Mouse (Mus musculus) kidney, embryonic 14.5 days (tissue): Measurements from ENCODE around the gene Dnah7a. TPM values are rescaled to one million over a fixed set of nuclear protein-coding genes. Genes with fewer than 3 reads are reported as not detected.
"Not testable (repeated sequence)": the region's sequence is repeated elsewhere in the genome, so short reads cannot be mapped to it uniquely, and the experiment has no call there.

Experiments used
- ATAC-seq: fragments of 200-750 bp; cut with Nextera tagmentation; 2 replicates; pipeline ENCODE4 v1.8.0; 2017; ENCODE audit warnings: moderate number of reproducible peaks, mild to moderate bottlenecking, moderate TSS enrichment, moderate library complexity; ENCODE audit not compliant: low FRiP score, low TSS enrichment
- H3K27ac ChIP-seq: fragments of 300-500 bp; sonication (generic); 2 replicates; pipeline ENCODE4 v1.5.1; 2014; ENCODE audit warnings: low read depth, mild to moderate bottlenecking, low read length, moderate library complexity, mixed read lengths
- H3K27me3 ChIP-seq: fragments of 300-500 bp; sonication (generic); 2 replicates; pipeline ENCODE4 v1.6.1; 2014; ENCODE audit warnings: mild to moderate bottlenecking, low read length; ENCODE audit not compliant: control insufficient read depth, insufficient read depth
- H3K36me3 ChIP-seq: fragments of 300-500 bp; sonication (generic); 2 replicates; pipeline ENCODE4 v1.6.1; 2014; ENCODE audit warnings: low read length, mixed read lengths; ENCODE audit not compliant: control insufficient read depth, insufficient read depth
- H3K4me1 ChIP-seq: fragments of 300-500 bp; sonication (generic); 2 replicates; pipeline ENCODE4 v1.6.1; 2014; ENCODE audit warnings: low read length, mixed read lengths; ENCODE audit not compliant: control insufficient read depth, insufficient read depth
- H3K4me2 ChIP-seq: fragments of 300-500 bp; sonication (generic); replicated peaks from 2 replicates; pipeline ENCODE4 v1.6.1; 2014; ENCODE audit warnings: low read depth, mild to moderate bottlenecking, low read length
- H3K4me3 ChIP-seq: fragments of 300-500 bp; sonication (generic); 2 replicates; pipeline ENCODE4 v1.5.1; 2014; ENCODE audit warnings: mild to moderate bottlenecking, low read length
- H3K9ac ChIP-seq: fragments of 300-500 bp; sonication (generic); 2 replicates; pipeline ENCODE4 v1.6.1; 2014; ENCODE audit warnings: low read depth, mild to moderate bottlenecking, low read length, moderate library complexity
- H3K9me3 ChIP-seq: fragments of 300-500 bp; sonication (generic); 2 replicates; pipeline ENCODE4 v1.6.1; 2016; ENCODE audit warnings: low read length; ENCODE audit not compliant: control insufficient read depth
- WGBS: fragments of 180-500 bp; shearing (Covaris S2); extraction: QIAGEN DNeasy Blood & Tissue Kit; methylation state at CpG from one replicate; pipeline ENCODE4 v1.1.7; 2014; 5-methylcytosine and 5-hydroxymethylcytosine counted together
- polyA plus RNA-seq: library from polyadenylated mRNA; unstranded; fragments of >200 nt; fragmentation: Nextera tagmentation; extraction: Ambion mirVana; gene quantifications from 2 replicates; pipeline ENCODE4 v1.2.1, GENCODE M21; 2014

The Dnah7a gene
- polyA plus RNA-seq, 1 experiment from 2014 or later: 1.9 TPM

DNA sequence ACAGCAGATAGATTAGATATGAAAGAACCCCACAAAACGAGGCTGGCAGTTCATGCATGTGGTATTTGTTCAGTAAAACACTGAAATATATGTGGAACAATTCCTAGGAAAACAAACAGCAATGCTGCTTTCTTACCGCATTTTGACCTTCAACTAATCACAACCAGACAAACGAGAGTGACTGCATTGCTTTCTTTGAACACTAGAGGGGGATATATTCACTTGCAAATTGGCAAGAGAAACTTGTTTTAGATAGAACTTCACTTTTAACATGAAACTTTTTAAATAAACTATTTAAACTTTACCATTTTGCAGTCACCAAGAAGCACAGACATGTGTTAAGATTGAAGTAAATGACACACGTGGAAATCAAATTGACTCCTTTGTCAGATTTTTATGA lies 8.9 kb upstream of the Dnah7a start:
- ATAC-seq: no peak
- H3K4me3 ChIP-seq: no peak overlapping the region
- no peaks in the 10 kb centered on the region for H3K4me1 ChIP-seq
- no peaks in the 10 kb centered on the region for H3K27me3 ChIP-seq
- H3K36me3 ChIP-seq: no peaks in the 10 kb centered on the region
- H3K4me2 ChIP-seq: no peak overlapping the region
- no peak overlapping the region for H3K9ac ChIP-seq
- H3K9me3 ChIP-seq: no peaks in the 10 kb centered on the region
- H3K27ac ChIP-seq: no peak overlapping the region
- 2% methylated on average over 4 of the region's 4 CpGs for WGBS

GRCm38 (mm10) chr1:53713383-53713782 lies 6.8 kb upstream of the Dnah7a start:
- not testable (repeated sequence) for H3K9ac ChIP-seq, H3K4me1 ChIP-seq, H3K27ac ChIP-seq, H3K9me3 ChIP-seq, H3K4me2 ChIP-seq, ATAC-seq, H3K36me3 ChIP-seq, H3K27me3 ChIP-seq, H3K4me3 ChIP-seq
- WGBS: 63% methylated on average over 2 of the region's 3 CpGs

- Histone ChIP-seq H3K27me3 (no peaks in the 10 kb centered on the region), H3K4me2 (no peak overlapping the region), H3K27ac (no peak overlapping the region), H3K4me3 (no peak overlapping the region), H3K4me1 (no peaks in the 10 kb centered on the region), H3K9me3 (no peaks in the 10 kb centered on the region), H3K36me3 (no peaks in the 10 kb centered on the region), H3K9ac (no peak overlapping the region)
- no peak for ATAC-seq
- WGBS: 93% methylated on average over 9 of the region's 9 CpGs
Observed at GRCm38 (mm10) chr1:53711069-53711468, 4.5 kb upstream of the Dnah7a start.

DNA sequence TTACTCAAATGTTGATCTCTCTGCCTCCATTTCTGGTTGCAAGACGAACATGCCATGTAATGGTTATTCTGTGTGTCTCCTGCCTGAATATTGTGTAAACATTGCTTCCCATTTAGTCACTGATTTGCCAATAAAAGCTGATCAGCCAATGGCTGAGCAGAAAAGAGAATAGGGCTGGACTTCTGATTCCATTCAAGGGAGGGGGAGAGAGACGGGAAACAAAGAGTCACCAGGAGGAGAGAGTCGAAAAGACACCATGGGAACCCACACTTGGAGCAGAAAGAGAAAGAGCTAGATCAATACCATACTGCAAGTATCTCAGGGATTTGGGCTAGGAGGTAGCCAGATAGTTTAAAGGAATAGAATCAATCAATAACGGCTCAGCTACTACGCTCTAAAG lies 3.0 kb upstream of the Dnah7a start:
- H3K9me3 ChIP-seq, H3K27me3 ChIP-seq, H3K4me3 ChIP-seq, H3K36me3 ChIP-seq, ATAC-seq, H3K4me2 ChIP-seq, H3K27ac ChIP-seq, H3K9ac ChIP-seq, H3K4me1 ChIP-seq: not testable (repeated sequence)
- WGBS: 86% methylated on average over 5 of the region's 5 CpGs

- 87% methylated on average over 5 of the region's 5 CpGs for WGBS
- Histone ChIP-seq H3K9ac (no peak overlapping the region), H3K36me3 (no peaks in the 10 kb centered on the region), H3K27me3 (no peaks in the 10 kb centered on the region), H3K27ac (no peak overlapping the region), H3K4me3 (no peak overlapping the region), H3K4me1 (no peaks in the 10 kb centered on the region), H3K9me3 (no peaks in the 10 kb centered on the region), H3K4me2 (no peak overlapping the region)
- no peak for ATAC-seq
Observed at GRCm38 (mm10) chr1:53704164-53704563, 2.4 kb downstream of the Dnah7a start.

DNA sequence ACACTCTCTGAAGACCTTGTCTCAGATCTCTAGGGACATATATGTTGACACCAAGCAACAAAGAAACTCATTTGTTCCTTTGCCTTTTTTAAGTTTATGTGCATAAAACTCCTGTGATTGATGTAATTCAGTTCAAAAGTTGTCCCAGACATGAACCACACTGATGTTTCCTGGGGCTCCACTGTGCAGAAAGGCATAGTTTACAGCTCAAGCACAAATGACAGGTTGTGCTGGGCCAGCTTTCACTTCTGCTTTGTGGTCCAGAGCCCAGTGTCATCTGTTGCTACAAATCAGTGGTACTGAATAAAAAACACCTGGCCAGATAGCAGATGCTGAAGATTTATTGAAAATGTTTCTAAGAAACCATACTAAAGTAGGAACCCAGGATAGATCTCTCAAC lies 42.3 kb downstream of the Dnah7a start:
- H3K4me1 ChIP-seq, H3K27ac ChIP-seq, ATAC-seq, H3K9ac ChIP-seq, H3K4me2 ChIP-seq, H3K4me3 ChIP-seq, H3K9me3 ChIP-seq, H3K27me3 ChIP-seq, H3K36me3 ChIP-seq: not testable (repeated sequence)

DNA sequence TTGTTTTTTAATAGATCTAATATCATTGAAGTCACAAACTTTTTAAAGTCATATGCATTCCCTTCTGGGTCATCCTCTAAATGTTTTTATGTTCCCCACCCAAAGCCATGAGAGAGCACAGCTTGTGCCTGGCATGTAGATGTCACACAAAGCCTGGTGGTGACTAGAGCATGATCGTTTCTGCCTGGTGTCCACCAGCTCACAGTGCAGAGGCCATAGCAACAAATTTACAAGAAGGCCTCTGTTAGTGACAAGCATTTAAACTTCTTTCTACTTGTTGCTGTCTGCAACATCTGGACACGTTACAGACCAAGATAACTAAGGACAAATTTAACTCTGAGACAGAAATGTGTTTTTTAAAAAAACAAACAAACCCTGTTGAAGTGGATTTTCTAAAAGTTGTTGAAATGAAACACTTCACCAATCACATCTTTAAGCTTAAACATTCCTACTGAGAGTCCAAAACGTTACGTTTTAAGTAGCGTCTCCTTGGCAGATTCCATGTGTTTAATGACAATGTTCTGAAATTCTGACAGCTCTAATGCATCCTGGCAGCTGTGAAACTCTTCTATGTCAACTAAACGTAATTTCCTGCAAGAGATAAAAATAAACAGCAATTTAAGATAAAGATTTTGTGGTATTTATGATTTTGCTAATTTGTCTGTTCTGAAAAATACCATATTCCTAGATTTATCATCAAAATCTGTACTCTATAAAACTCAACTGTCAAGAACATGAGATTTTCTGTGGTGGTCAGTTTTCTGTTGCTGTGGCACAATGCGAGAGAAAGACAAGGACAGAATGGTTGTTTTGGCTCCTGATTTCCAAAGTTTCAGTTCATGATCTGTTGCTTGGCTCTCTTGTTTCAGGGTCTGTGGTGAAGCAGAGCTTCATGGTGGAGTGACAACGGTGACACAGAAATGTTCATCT lies 66.5 kb downstream of the Dnah7a start:
- 58% methylated on average over 8 of the region's 8 CpGs for WGBS
- H3K36me3 ChIP-seq: no peaks in the 10 kb centered on the region
- 0 out of 2 replicates have a peak, but pooled peaks have one; percentile 43 for ATAC-seq

DNA sequence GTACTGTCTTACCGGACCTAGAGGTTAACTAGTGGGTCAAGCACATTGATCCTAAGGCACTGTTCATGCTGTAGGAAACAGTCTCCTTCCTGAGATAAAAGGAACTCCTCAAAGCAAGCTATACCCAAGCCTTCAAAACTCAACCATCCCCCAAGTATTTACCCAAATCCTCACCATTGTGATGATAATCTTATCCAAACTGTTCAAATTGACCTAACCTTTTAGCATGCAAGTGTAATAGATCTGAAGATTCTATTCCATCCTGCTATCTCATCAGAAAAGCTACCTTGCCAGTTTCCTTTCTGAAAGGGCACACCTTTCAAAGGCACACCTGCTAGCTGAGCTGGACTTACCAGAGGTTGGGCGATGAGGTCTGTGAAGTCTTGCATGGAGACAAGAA lies 70.9 kb downstream of the Dnah7a start:
- H3K4me1 ChIP-seq, H3K27me3 ChIP-seq, H3K4me3 ChIP-seq, H3K9ac ChIP-seq, H3K4me2 ChIP-seq, H3K27ac ChIP-seq, ATAC-seq, H3K36me3 ChIP-seq, H3K9me3 ChIP-seq: not testable (repeated sequence)
- 79% methylated on average over 2 of the region's 2 CpGs for WGBS

More for the DNA sequence above, 66.5 kb downstream of the Dnah7a start:
- H3K4me1 ChIP-seq: no peaks in the 10 kb centered on the region
- no peak overlapping the region for H3K4me2 ChIP-seq
- H3K27ac ChIP-seq: no peak overlapping the region
- no peaks in the 10 kb centered on the region for H3K27me3 ChIP-seq
- no peaks in the 10 kb centered on the region for H3K9me3 ChIP-seq
- H3K4me3 ChIP-seq: no peak overlapping the region
- no peak overlapping the region for H3K9ac ChIP-seq

DNA sequence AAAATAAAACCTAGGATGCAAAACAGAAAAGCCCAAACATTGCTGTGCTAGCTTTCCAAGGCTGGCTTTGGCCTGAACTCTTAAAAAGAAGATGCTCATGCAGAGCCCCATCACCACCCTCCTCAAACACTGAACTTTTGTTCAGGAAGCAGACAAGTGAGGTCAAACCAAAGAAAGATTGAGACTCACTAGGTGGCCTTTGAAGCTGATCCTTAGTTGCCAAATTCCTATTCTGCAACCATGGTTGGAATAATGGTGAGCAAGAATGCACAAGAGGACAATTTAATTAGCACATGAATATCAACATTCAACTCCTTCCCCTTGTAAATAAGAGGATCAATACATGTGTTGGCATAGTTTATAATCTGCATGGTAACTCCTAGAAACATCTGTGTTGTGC lies 74.5 kb downstream of the Dnah7a start:
- H3K4me3 ChIP-seq: not testable (repeated sequence)

More for the DNA sequence above, 74.5 kb downstream of the Dnah7a start:
- H3K4me1 ChIP-seq, H3K27ac ChIP-seq, H3K27me3 ChIP-seq, ATAC-seq, H3K9ac ChIP-seq, H3K36me3 ChIP-seq, H3K4me2 ChIP-seq, H3K9me3 ChIP-seq: not testable (repeated sequence)
